Mouse (Mus musculus) megakaryocyte-erythroid progenitor cell, adult 5 weeks (primary cell): ENCODE data around the gene Ckap5. TPM values are rescaled to one million over a fixed set of nuclear protein-coding genes. Genes with fewer than 3 reads are reported as not detected.

Experiments
- polyA plus RNA-seq: library from polyadenylated mRNA; stranded (reverse); fragments of >175 nt; gene quantifications from 2 replicates; pipeline ENCODE4 v1.2.3, GENCODE M21; 2012

Ckap5 gene
- polyA plus RNA-seq = 2.5 and 3.0 TPM in 2 replicates

GRCm38 (mm10) chr2:91526294-91527146, at the start of gene Ckap5:
Gene Ckap5 (plus strand): TSS chr2:91526762.

GRCm38 (mm10) chr2:91636229-91636628, 109.7 kb downstream of the Ckap5 start, which contains the start of gene F2:
Gene F2 (minus strand): TSS chr2:91636414.

GRCm38 (mm10) chr2:91649553-91650359, 123.2 kb downstream of the Ckap5 start, which contains the start of the genes Zfp408 and Arhgap1:
Gene Zfp408 (minus strand): TSS chr2:91649791.
Gene Arhgap1 (plus strand): TSS chr2:91649860.

Other genes with a start within 250 kb of the Ckap5 start
- 7.0 and 8.9 TPM in 2 replicates for gene 1110051M20Rik, start 82.1 kb upstream of the Ckap5 start, polyA plus RNA-seq
- gene Lrp4, start 69.3 kb upstream of the Ckap5 start, polyA plus RNA-seq = 2.2 and 2.5 TPM in 2 replicates
- gene F2, start 109.7 kb downstream of the Ckap5 start, polyA plus RNA-seq = 0.02 and 0.10 TPM in 2 replicates
- gene Zfp408, start 123.0 kb downstream of the Ckap5 start, polyA plus RNA-seq = 19.7 and 25.3 TPM in 2 replicates
- 31.6 and 34.3 TPM in 2 replicates for gene Arhgap1, start 123.1 kb downstream of the Ckap5 start, polyA plus RNA-seq
- gene Atg13, start 183.8 kb downstream of the Ckap5 start, polyA plus RNA-seq = 26.2 and 29.4 TPM in 2 replicates
- 0.59 and 0.83 TPM in 2 replicates for gene Harbi1, start 184.1 kb downstream of the Ckap5 start, polyA plus RNA-seq
- gene Ambra1, start 203.4 kb downstream of the Ckap5 start, polyA plus RNA-seq = 23.8 and 24.7 TPM in 2 replicates